Mouse (Mus musculus): ENCODE results near the gene Cntnap2.

The Cntnap2 gene

DNA sequence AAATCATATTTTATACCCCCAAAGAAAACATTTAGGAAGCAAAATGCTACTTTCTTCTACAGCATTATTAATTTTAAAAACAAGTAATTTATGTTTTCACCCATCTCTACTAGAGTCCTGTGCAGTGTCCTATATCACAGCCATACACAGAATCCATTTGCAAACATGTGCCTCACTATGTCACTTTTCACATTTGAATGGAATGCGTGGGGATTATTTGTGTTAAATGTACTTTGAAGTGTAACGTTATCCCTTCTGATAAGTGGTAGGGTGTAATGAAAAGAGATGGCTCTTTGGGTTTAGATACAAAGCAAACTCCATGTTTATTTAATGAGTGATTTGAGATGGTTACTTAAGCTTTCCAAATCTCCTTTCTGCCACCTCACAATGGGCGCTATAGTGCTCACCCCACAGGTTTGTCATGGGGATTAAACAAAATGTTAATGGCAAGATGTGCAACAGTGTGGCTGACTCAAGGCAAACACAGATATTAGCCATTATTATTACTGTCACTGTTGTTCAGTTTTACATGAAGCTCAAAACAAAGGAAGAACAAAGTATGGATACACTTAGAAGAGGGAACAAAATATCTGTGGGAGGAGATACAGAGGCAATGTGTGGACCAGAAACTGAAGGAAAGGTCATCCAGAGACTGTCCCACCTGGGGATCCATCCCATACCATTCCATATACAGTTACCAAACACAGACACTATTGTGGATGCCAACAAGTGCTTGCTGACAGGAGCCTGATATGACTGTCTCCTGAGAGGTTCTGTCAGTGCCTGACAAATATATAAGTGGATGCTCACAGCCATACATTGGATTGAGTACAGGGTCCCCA lies 886.2 kb downstream of the Cntnap2 start:
- DNase-seq = no peak

DNA sequence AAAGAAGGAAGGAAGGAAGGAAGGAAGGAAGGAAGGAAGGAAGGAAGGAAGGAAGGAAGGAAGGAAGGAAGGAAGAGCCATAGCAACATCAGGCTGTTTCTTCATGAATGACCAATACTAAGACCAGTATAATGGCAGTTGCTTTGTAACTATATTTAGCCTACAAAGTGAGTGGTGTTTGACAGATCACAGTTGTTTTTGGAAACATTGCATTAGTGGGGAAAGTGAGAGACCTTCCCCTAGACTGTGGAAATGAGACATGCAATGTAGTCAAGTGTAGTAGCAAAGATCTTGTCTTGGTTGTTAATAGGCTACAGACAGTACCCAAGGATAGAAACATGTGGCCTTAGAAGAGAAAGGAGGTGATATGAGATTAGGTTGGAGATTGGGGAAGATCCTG lies 895.6 kb downstream of the Cntnap2 start:
- no peak for DNase-seq

DNA sequence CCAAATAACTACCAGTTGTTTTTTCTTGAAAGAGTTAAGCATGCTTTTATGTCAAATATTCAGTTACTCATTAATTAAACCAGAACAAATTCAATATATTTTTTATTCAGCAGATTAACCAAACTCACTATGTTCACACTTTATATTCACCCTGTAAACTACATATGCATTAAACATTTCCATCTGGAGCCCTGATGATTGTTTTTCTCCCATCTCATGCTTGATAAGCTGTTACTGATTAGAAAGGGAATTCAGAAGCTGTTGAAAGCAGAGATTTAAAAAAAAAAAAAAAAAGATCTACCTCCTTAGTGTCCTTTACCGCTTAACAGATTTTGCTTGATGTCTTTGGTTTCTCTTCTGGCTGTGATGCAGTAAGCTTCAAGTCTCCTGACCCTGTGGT lies 905.3 kb downstream of the Cntnap2 start:
- no peak for DNase-seq

DNA sequence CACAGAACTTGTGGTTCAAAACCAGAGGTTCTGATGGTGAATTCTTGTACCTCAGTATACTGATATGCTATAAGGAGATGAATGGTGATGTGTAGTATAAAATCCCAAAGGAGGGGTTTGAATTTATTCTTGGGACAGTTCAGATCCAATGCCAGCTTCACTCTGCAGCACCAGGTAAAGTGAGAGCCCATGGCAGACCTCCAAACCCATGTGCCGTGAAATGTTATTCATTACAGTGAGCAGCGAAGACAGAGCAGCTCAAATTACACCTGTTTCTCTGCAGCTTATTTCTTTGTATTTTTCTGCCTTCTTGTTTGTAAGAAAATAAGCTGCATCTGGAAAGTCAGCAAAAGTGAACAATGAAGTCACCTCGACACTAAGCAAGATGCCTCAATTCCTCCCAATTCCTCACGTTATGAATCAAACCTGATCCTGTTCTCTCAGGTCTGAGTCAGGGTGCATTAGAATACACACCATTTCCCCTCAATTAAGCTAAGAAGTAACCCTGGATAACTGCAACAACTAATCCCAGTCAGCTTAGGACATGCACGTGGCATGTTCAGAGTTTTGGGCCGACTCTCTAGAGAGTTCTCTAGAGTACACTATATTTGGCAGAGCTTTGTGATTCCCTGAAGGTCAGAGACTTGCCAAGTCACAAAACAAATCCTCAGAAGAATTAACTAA lies 915.5 kb downstream of the Cntnap2 start:
- DNase-seq = no peak

DNA sequence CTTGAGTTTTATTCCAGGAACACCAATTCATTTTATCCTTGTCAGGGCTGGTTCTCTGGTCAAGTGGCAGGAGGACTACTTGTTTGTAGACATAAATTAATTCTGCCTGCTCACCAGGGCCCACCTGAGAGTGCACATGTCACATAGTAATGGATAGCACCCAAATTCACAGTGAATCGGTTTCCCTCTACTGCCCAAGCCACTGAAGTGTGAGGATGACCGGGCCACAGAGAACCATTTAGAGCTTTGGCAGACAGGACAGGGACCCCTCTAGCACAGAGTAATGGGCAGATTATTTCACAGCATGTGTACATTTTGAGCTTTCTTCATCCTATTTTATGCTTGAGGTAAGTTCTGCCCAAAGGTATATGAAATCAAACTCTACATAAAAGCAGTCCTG lies 920.0 kb downstream of the Cntnap2 start:
- DNase-seq = no peak

DNA sequence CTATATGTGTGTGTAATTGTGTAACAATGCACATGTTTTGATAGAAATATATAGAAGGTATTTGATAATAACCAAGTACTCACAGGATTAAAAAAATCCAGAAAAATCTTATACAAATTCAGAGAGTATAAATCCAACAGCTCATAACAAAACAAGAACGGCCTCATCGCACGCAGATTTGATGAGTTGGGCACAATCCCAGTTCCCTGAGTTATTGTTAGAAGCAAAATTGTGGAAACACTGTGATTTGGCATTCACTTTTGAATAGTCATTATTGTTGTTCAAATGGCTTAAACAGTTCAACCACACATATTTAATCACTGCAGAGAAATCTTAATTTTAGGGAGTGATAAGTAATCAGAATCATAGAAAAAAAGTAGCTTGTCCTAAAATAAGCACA lies 928.9 kb downstream of the Cntnap2 start:
- no peak for DNase-seq

DNA sequence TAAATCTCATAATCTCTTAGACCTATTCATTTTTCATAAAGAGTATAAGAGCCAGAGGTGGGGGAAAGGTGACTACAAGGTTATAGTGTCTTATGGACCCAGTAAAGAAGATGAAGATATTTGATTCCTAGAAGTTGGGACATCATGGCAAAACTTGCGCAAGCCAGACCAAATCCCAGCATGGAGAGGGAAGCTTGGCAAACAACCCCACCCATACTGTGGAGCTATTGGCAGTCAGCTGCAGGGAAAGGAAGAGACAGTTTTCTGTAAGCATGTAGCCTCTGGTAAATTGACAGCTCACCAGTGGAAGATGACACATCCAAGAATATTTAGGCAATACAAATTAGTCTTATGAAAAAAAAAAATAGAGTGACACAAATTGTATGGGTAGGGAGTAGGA lies 931.9 kb downstream of the Cntnap2 start:
- no peak for DNase-seq

DNA sequence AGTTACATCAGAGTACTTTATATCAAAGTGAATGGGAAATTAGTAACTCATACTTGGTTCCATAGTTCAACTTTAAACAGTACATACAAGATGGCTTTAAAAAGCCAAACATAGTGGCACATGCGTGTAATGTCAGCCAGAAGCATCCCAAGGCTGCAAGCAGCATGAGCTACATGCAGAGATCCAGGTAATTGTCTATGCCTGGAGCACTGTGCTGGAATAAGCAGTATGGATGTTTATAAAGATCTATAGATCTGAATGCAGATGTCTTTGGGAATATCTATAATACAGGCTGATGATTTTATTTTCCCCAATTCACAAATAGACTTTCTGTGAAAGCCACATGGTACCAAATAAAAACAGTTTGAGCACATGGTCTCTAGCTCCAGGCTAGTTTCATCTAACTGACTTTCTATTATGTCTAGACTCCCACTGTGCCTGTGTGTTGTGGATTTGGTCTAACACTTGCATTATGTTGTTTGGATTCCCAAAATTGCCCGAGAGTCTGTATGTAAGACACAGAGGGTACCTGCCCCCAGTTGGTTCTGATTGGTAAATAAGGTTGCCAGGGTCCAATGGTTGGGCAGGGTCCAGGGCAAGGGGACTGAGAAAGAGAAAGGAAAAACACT lies 963.5 kb downstream of the Cntnap2 start:
- DNase-seq = no peak

DNA sequence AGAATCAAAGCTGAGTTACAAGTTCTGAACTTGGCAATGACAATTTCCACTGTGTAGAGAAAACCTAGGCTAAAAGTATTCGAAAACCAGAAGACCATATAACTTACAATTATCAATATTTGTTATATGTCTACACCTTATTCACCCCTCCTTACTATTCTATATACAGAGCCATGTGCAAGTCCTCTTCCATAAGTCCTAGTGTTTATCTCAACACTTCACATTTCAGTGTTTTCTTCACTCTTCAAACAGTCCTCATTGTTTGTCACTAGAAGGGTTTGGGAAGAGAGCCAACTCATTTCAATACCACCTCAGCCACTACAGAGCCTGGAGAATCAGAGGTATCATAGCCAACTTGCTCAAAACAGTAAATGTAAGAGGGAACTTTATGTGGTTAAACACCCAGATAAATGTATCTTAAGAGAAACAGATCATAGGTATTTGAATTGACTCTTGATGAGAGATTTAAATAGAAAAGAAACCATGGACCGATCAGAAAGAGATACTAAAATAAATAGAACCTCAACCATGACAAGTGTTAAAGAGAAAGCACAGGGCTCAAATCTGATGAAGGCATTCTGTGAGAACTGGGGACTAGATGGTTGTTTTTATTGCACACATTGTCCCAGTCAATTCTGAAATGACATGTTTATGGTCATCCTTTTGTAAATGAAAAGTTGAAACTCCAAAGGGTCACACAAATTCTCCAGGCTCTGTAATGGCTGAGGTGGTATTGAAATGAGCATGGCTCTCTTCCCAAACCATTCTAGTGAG lies 972.9 kb downstream of the Cntnap2 start:
- no peak for DNase-seq

DNA sequence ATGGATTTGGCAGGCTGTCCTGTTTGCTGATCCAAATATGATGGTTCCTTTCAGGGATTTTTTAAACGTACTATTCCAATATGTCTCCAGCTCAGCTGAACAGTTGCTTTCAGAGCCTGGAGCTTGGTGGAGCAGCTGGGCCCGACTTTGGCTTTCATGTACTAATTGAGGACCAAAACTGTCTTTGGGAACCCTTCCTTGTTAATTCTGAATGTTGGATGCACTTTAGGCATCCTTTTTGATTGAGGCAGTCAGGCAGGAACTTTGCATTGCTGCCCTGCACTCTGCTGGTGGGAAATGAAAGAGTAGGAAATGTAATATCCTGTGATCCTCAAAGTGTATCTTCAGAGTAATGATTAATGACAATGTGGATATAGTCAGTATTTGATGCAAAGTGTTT lies 974.0 kb downstream of the Cntnap2 start:
- no peak for DNase-seq

DNA sequence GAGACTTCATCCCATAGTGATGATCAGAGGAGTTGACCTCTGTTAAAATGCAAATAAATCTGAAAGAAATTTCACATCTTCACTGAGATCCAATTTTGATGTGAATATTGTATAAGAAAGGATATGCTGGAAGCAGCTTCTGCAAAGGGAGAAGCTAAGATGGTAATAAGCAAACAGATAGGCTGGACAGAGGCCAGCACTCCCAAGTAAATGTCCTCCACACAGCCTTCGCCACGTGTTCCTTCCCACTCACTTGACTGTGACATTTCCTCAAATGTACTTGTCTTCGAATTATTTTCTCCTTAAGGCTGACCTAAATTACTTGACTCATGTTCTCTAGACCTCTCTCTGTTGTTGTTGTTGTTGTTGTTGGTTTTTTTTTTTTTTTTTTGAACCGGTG lies 981.5 kb downstream of the Cntnap2 start:
- no peak for DNase-seq

DNA sequence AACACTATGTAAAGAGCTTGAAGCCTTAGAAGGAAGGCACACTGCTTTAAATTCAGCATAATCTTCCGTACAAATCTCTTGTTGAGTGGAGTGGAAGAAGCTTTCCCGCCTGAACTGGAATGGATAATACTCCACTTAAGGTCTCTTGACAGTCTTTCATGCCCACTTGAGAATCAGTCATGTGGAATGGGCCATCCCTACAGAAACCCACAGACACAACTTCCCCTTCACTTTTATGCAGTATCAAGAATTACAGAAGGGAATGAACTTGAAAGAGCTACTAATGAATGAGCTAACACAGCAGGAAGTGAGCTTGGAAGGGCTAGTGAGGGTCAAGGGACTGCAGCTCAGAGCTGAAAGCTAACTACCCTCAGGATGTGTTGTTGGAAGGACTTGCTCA lies 1021.1 kb downstream of the Cntnap2 start:
- no peak for DNase-seq

DNA sequence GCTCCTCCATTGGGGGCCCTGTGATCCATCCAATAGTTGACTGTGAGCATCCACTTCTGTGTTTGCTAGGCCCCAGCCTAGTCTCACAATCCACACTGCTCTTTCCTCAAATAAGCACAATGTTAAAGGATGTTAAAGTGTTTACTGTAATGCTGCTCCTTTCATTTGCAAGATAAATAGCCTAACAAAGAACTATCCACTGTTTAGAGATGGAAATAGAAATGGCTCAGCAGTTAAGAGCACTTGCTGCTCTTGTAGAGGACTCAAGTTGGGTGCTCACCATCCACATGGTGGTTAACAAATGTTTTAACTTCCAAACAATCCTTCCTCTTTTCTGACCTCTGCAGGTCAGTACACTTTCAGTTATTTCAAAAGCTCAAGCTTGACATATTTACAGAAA lies 1022.3 kb downstream of the Cntnap2 start:
- no peak for DNase-seq

DNA sequence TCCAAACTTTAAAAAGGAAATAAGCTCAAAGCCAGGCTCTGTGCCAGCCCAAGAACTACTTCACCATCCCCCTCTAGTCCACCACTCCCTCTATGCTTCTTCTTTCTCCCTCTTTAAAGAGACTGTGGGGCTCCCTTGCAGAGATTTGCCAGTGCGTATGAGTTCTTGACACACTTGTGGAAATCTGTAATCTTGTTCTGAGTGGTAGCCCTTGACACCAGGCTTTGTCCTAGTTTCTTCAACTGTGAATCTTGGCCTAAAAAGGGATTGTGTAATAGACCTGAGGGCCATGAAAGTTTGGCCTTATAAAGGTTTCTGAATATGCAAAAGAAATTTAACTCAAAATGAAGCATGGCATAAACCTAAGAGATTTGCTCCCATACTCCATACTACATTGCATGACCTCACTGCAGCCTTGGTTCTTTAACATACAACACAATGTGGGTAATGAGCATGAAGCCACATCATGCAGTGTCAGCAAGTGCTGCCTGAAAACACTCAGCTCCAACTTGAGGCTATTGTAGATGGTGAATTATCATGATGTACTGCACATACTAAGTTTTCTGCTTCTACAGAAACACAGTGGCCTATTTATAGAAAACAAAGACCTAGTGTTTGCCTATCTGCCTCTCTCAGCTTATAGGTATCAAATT lies 1084.2 kb downstream of the Cntnap2 start:
- no peak for DNase-seq

DNA sequence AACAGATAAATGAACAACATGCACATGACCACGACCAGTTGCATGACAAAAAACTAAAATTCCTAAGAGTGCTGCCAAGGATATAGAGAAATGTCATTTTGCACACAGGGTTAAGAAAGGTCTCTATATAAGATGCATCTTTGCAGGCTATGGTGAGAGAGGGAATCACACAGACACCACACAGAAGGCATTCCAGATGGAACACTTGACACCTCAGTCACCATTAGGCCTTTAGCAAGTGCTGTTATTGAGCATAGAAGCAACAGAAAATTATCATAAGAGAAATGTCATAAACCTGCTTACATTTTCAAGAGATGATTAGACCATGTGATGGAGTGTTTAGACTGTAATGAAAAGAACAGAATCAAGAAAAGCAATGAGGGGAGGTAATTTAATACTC lies 1107.7 kb downstream of the Cntnap2 start:
- DNase-seq = no peak

DNA sequence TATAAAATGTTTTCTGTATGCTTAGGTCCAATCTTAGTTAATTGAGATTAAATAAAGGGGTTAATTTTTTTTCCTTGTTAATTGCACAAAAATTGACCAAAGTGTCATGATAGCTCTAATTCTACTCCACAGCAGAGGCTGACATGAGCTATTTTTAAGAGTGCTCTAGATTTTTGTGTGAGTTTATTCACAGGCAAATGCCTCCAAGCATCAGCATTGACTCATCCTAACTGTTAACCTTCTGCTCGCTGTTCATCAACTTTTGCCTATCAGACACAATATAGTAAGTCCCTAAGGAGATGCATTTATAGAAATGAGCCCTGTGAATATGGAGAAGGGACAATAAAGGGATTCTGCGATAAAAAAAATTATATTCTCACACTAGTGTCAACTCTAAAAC lies 1138.1 kb downstream of the Cntnap2 start:
- no peak for DNase-seq

DNA sequence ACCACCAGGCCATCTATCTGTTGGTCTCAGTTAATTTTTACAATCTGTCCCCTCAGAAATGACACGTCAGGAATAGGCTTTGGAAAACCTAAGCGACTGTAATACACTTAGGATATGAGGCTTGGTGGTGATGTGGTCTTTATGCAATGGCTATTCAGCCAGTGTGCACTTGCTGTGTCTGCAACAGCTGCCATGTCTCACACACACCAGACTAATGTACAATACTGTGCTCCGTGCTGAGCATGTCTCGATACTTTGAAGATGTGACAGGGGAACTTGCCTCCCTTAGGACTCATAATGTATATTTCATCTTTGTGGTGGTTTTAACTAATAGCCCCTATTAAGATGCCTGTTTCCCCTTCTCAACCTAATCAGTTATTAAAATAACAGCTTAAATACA lies 1142.7 kb downstream of the Cntnap2 start:
- no peak for DNase-seq

DNA sequence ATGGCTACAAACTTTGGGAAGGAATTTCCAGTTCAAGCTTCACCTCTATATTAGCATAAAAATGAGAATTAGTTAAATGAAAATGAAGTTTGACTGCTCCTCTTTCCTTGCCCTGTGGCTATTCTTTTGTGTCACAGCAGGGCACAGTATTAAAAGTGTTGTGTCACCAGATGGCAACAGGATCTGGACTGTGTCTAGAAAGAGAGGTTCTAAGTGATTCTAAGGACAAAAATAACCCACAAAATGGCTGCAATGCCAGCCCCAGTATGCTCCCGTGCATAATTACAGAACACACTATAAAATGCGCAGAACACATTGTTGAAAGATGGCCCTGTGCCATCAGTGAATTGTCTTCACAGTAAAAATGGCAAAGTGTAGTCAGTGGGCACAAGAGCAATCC lies 1146.4 kb downstream of the Cntnap2 start:
- no peak for DNase-seq

DNA sequence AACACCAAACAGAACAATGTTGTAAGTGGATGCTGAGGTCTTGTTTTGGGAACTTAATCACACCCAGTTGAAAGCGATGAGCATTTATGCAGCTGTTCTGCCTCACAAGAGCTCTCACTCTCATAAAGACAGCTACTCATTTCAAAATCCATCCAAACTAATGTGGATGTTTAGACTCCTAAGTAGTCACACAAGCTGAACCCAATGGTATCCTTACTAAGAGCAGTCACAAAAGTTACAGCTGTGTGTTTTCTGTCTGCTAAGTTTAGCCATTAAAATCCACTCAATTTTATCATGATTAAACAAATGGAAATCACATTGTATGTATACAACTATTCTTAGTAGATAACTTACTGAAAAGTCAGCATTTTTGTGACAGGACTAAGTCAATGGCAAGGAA lies 1173.7 kb downstream of the Cntnap2 start:
- DNase-seq = no peak

DNA sequence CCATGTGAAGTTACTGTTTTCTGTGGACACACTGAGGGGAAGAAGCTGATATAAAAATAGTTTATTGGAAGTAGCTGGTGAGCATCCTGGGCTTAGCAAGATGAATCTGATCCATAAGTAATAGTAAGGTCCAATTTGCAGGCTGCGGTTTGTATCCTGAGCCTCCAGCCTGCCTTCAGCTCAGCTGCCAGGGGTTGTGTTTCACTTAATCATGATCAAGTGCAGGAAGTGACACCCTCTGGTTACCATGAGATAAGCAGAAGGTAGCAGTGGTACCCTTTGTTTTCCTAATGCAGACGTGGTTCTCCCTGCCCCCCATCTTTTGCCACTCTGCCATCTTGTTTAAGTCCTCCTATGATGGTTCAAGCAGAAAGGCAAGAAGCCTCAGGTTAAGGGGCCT lies 1181.2 kb downstream of the Cntnap2 start:
- no peak for DNase-seq

DNA sequence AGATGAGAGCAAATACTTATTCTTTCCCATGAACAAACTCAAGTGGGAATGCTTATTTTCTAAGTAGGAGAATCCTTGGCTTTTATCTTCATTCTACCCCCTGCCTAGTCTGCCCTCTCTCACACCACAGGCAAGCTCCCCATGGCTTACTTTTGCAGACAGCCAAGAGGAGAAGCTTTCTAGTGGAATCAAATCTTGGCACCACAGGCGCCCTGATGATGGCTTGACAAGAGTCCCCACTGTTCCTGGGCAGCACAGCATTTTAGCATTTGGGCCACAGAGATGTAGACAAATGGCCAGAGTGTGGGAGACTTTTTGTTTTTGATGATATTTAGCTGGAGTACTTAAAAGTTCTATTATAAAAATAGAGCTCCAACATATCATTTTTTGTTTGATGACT lies 1204.0 kb downstream of the Cntnap2 start:
- DNase-seq = no peak

DNA sequence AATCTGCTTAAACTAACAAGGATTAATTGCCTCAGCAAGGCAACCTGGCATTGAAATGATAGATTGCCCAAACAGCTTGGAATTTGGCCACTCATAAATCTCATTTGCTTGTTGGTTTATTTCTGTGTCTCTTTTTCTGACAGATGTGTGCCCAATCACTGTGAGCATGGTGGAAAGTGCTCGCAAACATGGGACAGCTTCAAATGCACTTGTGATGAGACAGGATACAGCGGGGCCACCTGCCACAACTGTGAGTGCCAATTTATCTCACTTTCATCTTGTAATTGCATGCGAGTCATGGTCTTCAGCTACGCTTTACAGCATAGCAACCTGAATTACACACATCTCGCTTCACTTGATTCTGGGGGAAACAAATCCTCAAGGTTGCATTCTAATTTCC lies 1287.8 kb downstream of the Cntnap2 start:
- DNase-seq = no peak

DNA sequence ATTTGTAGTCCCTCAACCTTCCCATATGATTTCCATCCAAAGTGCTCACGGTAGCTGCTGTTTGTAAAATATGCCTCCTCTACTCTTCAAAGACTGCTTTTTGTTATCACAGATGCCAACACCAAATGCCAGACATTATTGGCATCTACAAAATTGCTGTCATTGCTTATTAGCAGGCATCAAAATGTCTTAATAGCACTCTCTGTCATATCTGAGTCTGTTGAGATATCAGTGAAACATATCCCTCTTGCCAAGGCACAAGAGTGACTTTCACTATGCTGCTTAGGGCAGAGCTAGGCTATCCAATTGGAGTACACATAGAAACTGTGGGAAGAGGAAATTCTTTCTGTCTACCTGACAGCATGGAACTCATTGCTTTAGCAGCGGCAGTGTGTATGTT lies 1301.9 kb downstream of the Cntnap2 start:
- no peak for DNase-seq

Measured in heart, adult 11 months (tissue).